Mouse (Mus musculus) thymus, postnatal 25 days (tissue): ENCODE data around the gene Itga10.
"Not testable (repeated sequence)": the region's sequence is repeated elsewhere in the genome, so short reads cannot be mapped to it uniquely, and the experiment has no call there.

Experiments used
- DNase-seq: peaks from one replicate; pipeline ENCODE4 v3.0.0; 2022

Itga10 gene

GRCm38 (mm10) chr3:96680269-96680956 lies 35.0 kb downstream of the Itga10 start:
- DNase-seq = no peak

DNA sequence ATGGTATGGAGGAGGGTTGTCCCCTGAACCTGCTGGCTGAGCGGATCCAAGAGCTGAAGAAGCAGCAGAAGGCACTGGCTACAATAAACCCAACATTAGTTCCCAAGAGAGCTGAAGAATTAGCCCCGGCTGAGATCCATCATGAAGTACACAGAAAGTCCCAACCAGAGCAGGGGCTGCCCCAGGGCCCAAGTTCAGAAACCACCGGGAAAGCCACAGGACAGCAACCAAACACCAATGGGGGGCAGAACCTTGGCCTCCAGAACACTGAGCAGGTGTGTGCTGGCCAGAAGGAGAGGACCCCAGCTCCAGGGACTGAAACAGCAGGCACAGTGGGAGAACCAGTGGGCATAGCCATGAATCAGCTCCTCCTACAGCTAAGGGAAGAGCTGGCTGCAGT lies 38.1 kb downstream of the Itga10 start:
- DNase-seq = no peak

GRCm38 (mm10) chr3:96684151-96684821 lies 38.9 kb downstream of the Itga10 start:
- no peak for DNase-seq

DNA sequence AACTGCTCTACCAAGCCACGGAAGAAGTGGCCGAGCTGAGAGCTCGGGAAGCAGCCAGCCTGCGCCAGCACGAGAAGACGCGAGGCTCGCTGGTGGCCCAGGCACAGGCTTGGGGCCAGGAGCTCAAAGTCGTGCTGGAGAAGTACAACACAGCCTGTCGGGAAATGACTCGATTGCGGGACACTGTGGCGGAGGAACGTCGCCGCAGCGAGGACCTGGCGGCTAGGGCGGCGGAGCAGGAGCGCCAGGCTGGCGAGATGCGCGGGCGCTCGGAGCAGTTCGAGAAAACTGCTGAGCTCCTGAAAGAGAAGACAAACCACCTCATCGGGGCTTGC lies 39.4 kb downstream of the Itga10 start:
- DNase-seq = no peak

GRCm38 (mm10) chr3:96686057-96686456 lies 40.7 kb downstream of the Itga10 start:
- DNase-seq = not testable (repeated sequence)

GRCm38 (mm10) chr3:96688854-96689253 lies 43.5 kb downstream of the Itga10 start:
- DNase-seq = no peak

- no peak for DNase-seq
These were observed 44.9 kb downstream of the Itga10 start for GRCm38 (mm10) chr3:96690298-96690697.

DNA sequence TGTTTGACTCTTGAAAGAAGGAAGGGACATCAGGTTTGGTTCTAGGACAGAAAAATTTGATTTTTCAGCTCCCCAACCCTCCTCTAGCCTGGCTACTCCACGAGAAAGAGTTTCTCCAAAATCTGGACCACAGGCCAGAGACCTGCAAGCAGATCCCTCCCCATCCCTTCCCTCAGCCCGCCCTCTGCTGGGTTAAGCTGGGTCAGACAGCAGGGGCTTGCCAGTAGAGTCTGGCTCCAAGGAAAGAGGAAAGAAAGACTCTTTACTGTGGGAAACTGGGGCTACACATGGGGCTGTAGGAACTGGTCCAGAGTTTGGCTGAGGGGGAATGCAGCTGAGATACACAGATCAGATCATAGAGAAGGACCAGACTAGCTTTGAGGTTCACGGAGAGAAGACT lies 47.1 kb downstream of the Itga10 start:
- DNase-seq = no peak

DNA sequence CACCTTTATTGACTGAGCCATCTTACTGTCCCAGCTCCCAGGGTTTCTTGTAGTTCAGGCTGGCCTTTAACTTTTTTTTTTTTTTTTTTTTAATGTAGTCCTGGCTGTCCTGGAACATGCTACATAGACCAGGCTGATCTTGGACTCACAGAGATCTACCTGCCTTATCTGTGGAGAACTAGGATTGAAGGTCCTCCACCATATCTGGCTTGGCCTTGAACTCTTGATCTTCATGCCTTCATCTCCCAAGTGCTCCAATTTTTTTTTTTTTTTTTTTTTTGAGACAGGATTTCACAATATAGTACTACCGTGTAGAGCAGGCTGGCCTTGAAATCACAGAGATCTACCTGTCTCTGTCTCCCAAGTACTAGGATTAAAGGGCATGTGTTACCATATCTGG lies 48.2 kb downstream of the Itga10 start:
- DNase-seq = no peak

DNA sequence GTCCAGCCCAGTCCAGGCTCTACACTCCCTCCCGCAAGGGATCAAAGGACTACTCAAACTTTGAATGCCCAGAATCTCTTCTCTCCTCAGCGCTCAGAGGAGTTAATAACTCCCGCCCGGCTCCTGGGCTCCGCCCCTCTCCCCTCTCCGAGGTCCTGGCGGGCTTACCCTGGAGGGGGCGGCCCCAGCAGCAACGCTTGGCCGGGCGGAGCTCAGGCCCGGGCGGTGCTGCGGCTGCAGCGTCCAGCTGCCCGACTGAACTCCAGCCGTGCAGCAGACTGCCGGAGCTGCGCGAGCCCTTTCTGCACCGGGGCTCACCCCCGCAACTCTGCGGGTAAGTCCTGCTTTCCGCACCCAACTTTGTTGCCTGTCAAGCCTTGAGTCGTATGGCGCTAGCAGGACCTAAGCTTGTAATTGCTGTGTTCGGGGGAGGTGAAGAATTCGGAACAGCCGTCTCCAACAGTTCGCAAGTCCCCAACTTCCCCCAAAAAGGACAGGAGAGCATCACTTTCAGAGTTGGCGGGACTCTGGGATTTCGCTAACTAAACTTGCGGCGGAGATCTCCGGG lies 50.9 kb downstream of the Itga10 start, which contains the start of gene Pias3:
Pias3 (plus strand) TSS at position 187 of the 568 bp plus-strand sequence.
- DNase-seq = peak; percentile 65

GRCm38 (mm10) chr3:96696766-96697732 lies 51.7 kb downstream of the Itga10 start:
- peak; percentile 70 for DNase-seq

GRCm38 (mm10) chr3:96698993-96699690 lies 53.8 kb downstream of the Itga10 start:
- no peak for DNase-seq

- peak; percentile 36 for DNase-seq
These were observed 55.0 kb downstream of the Itga10 start for GRCm38 (mm10) chr3:96700376-96700775.

DNA sequence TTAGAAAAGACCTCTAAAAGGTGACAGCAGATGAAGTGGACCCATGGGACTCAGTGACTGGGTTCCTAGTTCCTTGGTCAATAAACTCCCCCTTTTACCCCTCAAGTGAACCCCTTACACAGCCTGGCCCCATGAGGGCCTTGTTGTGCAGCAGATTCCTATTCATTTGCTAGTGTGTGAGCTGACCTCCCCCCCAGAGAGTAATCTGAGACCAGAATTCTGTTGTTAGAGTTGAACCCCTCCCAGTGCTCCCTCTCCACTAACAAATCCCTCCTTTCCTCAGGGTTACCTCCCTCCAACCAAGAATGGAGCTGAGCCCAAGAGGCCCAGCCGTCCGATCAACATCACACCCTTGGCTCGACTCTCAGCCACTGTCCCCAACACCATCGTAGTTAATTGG lies 55.6 kb downstream of the Itga10 start:
- DNase-seq = no peak

- DNase-seq = peak; percentile 45
These were observed 59.4 kb downstream of the Itga10 start for GRCm38 (mm10) chr3:96704778-96705177.

DNA sequence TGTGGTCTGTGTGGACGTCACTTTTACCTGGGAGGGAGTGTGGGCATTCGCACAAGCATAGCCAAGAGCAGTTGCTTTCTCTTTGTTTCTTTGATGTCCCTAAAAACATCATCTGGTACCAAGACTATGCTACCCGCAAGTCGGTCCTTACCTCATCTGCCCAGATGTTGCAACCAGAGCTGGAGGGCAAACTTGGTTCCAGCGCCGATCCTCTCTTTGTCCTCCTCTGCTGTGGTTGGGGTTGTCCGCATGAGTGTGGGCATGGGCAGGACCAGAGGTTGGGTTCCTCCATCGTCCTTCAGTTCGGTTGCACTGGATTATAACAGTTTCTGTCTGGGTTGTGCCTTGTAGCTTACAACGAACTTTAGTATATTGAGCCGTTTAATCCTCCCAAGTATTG lies 60.8 kb downstream of the Itga10 start:
- DNase-seq = no peak

DNA sequence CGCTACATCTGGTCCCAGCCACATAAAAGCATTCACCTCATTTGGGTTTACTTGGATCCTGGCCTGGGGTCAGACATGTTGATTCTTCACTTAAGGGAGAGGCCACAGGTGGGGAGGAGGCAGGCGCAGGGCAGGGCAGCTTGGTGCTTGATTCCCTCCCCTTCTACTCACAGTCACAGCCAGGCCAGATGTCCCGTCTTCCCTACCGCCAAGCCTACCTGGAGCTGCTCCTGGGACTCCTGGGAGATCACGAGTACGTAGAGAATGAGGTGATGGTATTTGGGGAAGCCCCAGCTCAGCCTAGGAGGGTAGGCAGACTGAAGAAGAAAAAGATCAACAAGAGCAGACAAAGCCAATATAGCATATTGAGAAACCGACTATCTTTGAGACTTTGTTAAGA lies 61.6 kb downstream of the Itga10 start:
- no peak for DNase-seq

- peak; percentile 72 for DNase-seq
These were observed 62.7 kb downstream of the Itga10 start, which contains the start of gene Nudt17 for GRCm38 (mm10) chr3:96707903-96708683. TSS of gene Nudt17 (minus strand) at chr3:96708562.

DNA sequence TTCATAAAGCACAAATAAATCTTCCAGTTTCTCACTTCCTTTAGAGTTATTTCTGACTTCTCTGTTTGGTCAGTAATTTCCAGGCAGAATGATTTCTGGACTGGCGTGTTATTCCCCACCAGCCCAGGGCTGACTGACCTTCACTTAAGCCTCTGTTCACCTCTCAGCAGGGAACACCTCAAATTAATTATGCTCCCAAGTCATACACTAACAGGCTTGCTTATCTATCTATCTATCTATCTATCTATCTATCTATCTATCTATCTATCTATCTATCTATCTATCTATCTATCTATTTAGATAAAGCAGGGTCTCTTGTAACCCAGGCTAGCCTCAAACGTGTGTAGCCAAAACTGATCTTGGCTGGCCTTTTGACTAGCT lies 63.3 kb downstream of the Itga10 start:
- no peak for DNase-seq
